Mouse (Mus musculus): Measurements from ENCODE around the gene Hecw1. TPM values are rescaled to one million over a fixed set of nuclear protein-coding genes. Genes with fewer than 3 reads are reported as not detected.

Hecw1 gene
- total and polyA plus RNA-seq, 2 experiments from 2014 or later, result 33.6 to 156 TPM

- WGBS, result 62% methylated on average over 2 of the region's 2 CpGs
Measured at GRCm38 (mm10) chr13:14424836-14425235, 98.2 kb downstream of the Hecw1 start.

GRCm38 (mm10) chr13:14413405-14413804 lies 109.6 kb downstream of the Hecw1 start:
- no peak for ATAC-seq
- Histone ChIP-seq H3K27ac (ENCODE audit: low read depth, low read length) (no peak overlapping the region), H3K9me3 (ENCODE audit: low read length) (no peaks in the 10 kb centered on the region), H3K4me1 (ENCODE audit: insufficient read depth) (no peaks in the 10 kb centered on the region), H3K9ac (no peak overlapping the region), H3K36me3 (ENCODE audit: insufficient read depth) (no peaks in the 10 kb centered on the region), H3K4me2 (ENCODE audit: low read depth) (no peak overlapping the region), H3K27me3 (ENCODE audit: insufficient read depth, low read length) (no peaks in the 10 kb centered on the region), H3K4me3 (ENCODE audit: low read depth, low read length) (no peak overlapping the region)
- DNase-seq, result no peak
- TF ChIP-seq CTCF (IDR thresholded peaks at IDR 0.05; ENCODE audit: low read depth), result no peak
- WGBS, result 82% methylated on average over 1 of the region's 1 CpGs

More at GRCm38 (mm10) chr13:14424836-14425235, 98.2 kb downstream of the Hecw1 start:
- DNase-seq, result no peak
- H3K4me1 ChIP-seq (ENCODE audit: insufficient read depth), result no peaks in the 10 kb centered on the region
- TF ChIP-seq CTCF (IDR thresholded peaks at IDR 0.05; ENCODE audit: low read depth), result no peak
- H3K4me2 ChIP-seq (ENCODE audit: low read depth), result no peak overlapping the region
- no peaks in the 10 kb centered on the region for H3K9me3 ChIP-seq (ENCODE audit: low read length)
- H3K9ac ChIP-seq, result no peak overlapping the region
- no peaks in the 10 kb centered on the region for H3K36me3 ChIP-seq (ENCODE audit: insufficient read depth)
- ATAC-seq, result peak; percentile 38
- no peak overlapping the region for H3K27ac ChIP-seq (ENCODE audit: low read depth, low read length)
- no peaks in the 10 kb centered on the region for H3K27me3 ChIP-seq (ENCODE audit: insufficient read depth, low read length)
- H3K4me3 ChIP-seq (ENCODE audit: low read depth, low read length), result no peak overlapping the region

GRCm38 (mm10) chr13:14374470-14374869 lies 148.6 kb downstream of the Hecw1 start:
- Histone ChIP-seq H3K27ac (ENCODE audit: low read depth, low read length) (no peak overlapping the region), H3K4me2 (ENCODE audit: low read depth) (no peak overlapping the region), H3K36me3 (ENCODE audit: insufficient read depth) (peaks cover 10% of the 10 kb centered on the region; the same call in 1 of the 2 replicates), H3K9me3 (ENCODE audit: low read length) (no peaks in the 10 kb centered on the region), H3K27me3 (ENCODE audit: insufficient read depth, low read length) (no peaks in the 10 kb centered on the region), H3K4me1 (ENCODE audit: insufficient read depth) (no peaks in the 10 kb centered on the region), H3K4me3 (ENCODE audit: low read depth, low read length) (no peak overlapping the region), H3K9ac (no peak overlapping the region)
- no peak for TF ChIP-seq CTCF (IDR thresholded peaks at IDR 0.05; ENCODE audit: low read depth)
- DNase-seq (no peak), ATAC-seq (no peak)

- Histone ChIP-seq H3K36me3 (ENCODE audit: insufficient read depth) (peaks cover 21% of the 10 kb centered on the region), H3K4me2 (ENCODE audit: low read depth) (no peak overlapping the region), H3K4me1 (ENCODE audit: insufficient read depth) (no peaks in the 10 kb centered on the region), H3K9ac (no peak overlapping the region), H3K4me3 (ENCODE audit: low read depth, low read length) (no peak overlapping the region), H3K27me3 (ENCODE audit: insufficient read depth, low read length) (no peaks in the 10 kb centered on the region), H3K27ac (ENCODE audit: low read depth, low read length) (no peak overlapping the region), H3K9me3 (ENCODE audit: low read length) (no peaks in the 10 kb centered on the region)
- ATAC-seq (peak; percentile 23), DNase-seq (no peak)
- 85% methylated on average over 3 of the region's 3 CpGs for WGBS
- no peak for TF ChIP-seq CTCF (IDR thresholded peaks at IDR 0.05; ENCODE audit: low read depth)
Measured at GRCm38 (mm10) chr13:14365546-14365945, 157.5 kb downstream of the Hecw1 start.

- Histone ChIP-seq H3K9me3 (ENCODE audit: low read length) (no peaks in the 10 kb centered on the region), H3K4me1 (ENCODE audit: insufficient read depth) (no peaks in the 10 kb centered on the region), H3K4me2 (ENCODE audit: low read depth) (no peak overlapping the region), H3K27me3 (ENCODE audit: insufficient read depth, low read length) (no peaks in the 10 kb centered on the region), H3K4me3 (ENCODE audit: low read depth, low read length) (no peak overlapping the region), H3K36me3 (ENCODE audit: insufficient read depth) (no peaks in the 10 kb centered on the region), H3K9ac (no peak overlapping the region), H3K27ac (ENCODE audit: low read depth, low read length) (no peak overlapping the region)
- no peak for ATAC-seq
- WGBS, result 91% methylated on average over 1 of the region's 1 CpGs
- no peak for TF ChIP-seq CTCF (IDR thresholded peaks at IDR 0.05; ENCODE audit: low read depth)
- DNase-seq, result no peak
Measured at GRCm38 (mm10) chr13:14327252-14327651, 195.8 kb downstream of the Hecw1 start.

- Histone ChIP-seq H3K4me1 (ENCODE audit: insufficient read depth) (no peaks in the 10 kb centered on the region), H3K27me3 (ENCODE audit: insufficient read depth, low read length) (no peaks in the 10 kb centered on the region), H3K36me3 (ENCODE audit: insufficient read depth) (peaks cover 21% of the 10 kb centered on the region), H3K4me3 (ENCODE audit: low read depth, low read length) (no peak overlapping the region), H3K9me3 (ENCODE audit: low read length) (no peaks in the 10 kb centered on the region), H3K4me2 (ENCODE audit: low read depth) (no peak overlapping the region), H3K9ac (no peak overlapping the region), H3K27ac (ENCODE audit: low read depth, low read length) (no peak overlapping the region)
- 35% methylated on average over 8 of the region's 8 CpGs for WGBS
- ATAC-seq (no peak), DNase-seq (no peak)
- TF ChIP-seq CTCF (IDR thresholded peaks at IDR 0.05; ENCODE audit: low read depth), result no peak; the same call in 1 of the 2 replicates
Measured at GRCm38 (mm10) chr13:14306617-14307016, 216.4 kb downstream of the Hecw1 start.

GRCm38 (mm10) chr13:14304103-14304502 lies 218.9 kb downstream of the Hecw1 start:
- TF ChIP-seq CTCF (IDR thresholded peaks at IDR 0.05; ENCODE audit: low read depth), result no peak
- DNase-seq, result no peak
- Histone ChIP-seq H3K27ac (ENCODE audit: low read depth, low read length) (no peak overlapping the region), H3K36me3 (ENCODE audit: insufficient read depth) (peaks cover 27% of the 10 kb centered on the region), H3K27me3 (ENCODE audit: insufficient read depth, low read length) (no peaks in the 10 kb centered on the region), H3K9ac (no peak overlapping the region), H3K4me3 (ENCODE audit: low read depth, low read length) (no peak overlapping the region), H3K9me3 (ENCODE audit: low read length) (no peaks in the 10 kb centered on the region), H3K4me1 (ENCODE audit: insufficient read depth) (no peaks in the 10 kb centered on the region), H3K4me2 (ENCODE audit: low read depth) (no peak overlapping the region)
- ATAC-seq, result no peak
- 93% methylated on average over 1 of the region's 1 CpGs for WGBS

GRCm38 (mm10) chr13:14302921-14303320 lies 220.1 kb downstream of the Hecw1 start:
- ATAC-seq, result no peak
- 56% methylated on average over 2 of the region's 2 CpGs for WGBS
- no peak for TF ChIP-seq CTCF (IDR thresholded peaks at IDR 0.05; ENCODE audit: low read depth)

More at GRCm38 (mm10) chr13:14302921-14303320, 220.1 kb downstream of the Hecw1 start:
- Histone ChIP-seq H3K27me3 (ENCODE audit: insufficient read depth, low read length) (no peaks in the 10 kb centered on the region), H3K9ac (no peak overlapping the region), H3K4me1 (ENCODE audit: insufficient read depth) (no peaks in the 10 kb centered on the region), H3K4me2 (ENCODE audit: low read depth) (no peak overlapping the region), H3K36me3 (ENCODE audit: insufficient read depth) (peaks cover 35% of the 10 kb centered on the region), H3K27ac (ENCODE audit: low read depth, low read length) (no peak overlapping the region), H3K9me3 (ENCODE audit: low read length) (no peaks in the 10 kb centered on the region), H3K4me3 (ENCODE audit: low read depth, low read length) (no peak overlapping the region)
- no peak for DNase-seq

Data from forebrain, postnatal 0 days (tissue).